In genomic region chr5:111331099-111331435, GRCm38 (mm10) we compare ENCODE assay signal across 8 mouse cellular contexts. TPM values are rescaled to one million over a fixed set of nuclear protein-coding genes. Genes with fewer than 3 reads are reported as not detected.
DNase-seq lines count a peak whose midpoint lies in the region; ATAC-seq and TF ChIP-seq lines count a peak whose summit lies in the region.

No protein-coding gene starts in this region.

- TF ChIP-seq CTCF in MEL (IDR thresholded peaks at IDR 0.05 in 2 of 3, conservative IDR thresholded peaks at IDR 0.05 in 1 of 3; ENCODE audit: control insufficient read depth in 1 of 3, insufficient read depth in 1 of 3, low read depth in 2 of 3, low read length in 3 of 3, poor library complexity in 1 of 3, severe bottlenecking in 1 of 3), result no peak
- no peak for TF ChIP-seq CTCF in liver, postnatal 0 days (IDR thresholded peaks at IDR 0.05; ENCODE audit: low read depth)

- peak overlapping the region; percentile 88 for H3K9ac ChIP-seq in heart, embryonic 16.5 days (ENCODE audit: low read length)
- H3K9ac ChIP-seq in MEL (ENCODE audit: control insufficient read depth, low read depth, low read length, poor library complexity, severe bottlenecking), result peak overlapping the region; percentile 96
- H3K9ac ChIP-seq in forebrain, embryonic 14.5 days (ENCODE audit: low read length), result peak overlapping the region; percentile 98
- peak overlapping the region; percentile 99 for H3K9ac ChIP-seq in liver, postnatal 0 days (replicated peaks)

- no peak for TF ChIP-seq RAD21 in MEL (IDR thresholded peaks at IDR 0.05; ENCODE audit: low read depth, low read length)

- peaks cover 53% of the 10 kb centered on the region for H3K79me2 ChIP-seq in MEL (ENCODE audit: control insufficient read depth, insufficient read depth, low read length, poor library complexity)

- intact Hi-C loops in heart, postnatal 14 days (cut with DNase I), result no loop called here

- DNase-seq in heart, postnatal 14 days, result no peak
- DNase-seq in MEL (ENCODE audit: low read depth, low spot score), result peak; percentile 46
- no peak for DNase-seq in forebrain, embryonic 14.5 days (ENCODE audit: low spot score)
- DNase-seq in liver, postnatal 0 days, result no peak
- no peak for DNase-seq in thymus, postnatal 14 days
- DNase-seq in gastrocnemius, adult 18-20 months (ENCODE audit: low spot score), result no peak
- no peak for DNase-seq in retina, postnatal 1 day

- H3K27me3 ChIP-seq in heart, embryonic 16.5 days (ENCODE audit: control insufficient read depth, insufficient read depth, low read length), result no peaks in the 10 kb centered on the region
- no peaks in the 10 kb centered on the region for H3K27me3 ChIP-seq in MEL (ENCODE audit: control insufficient read depth in 1 of 2, insufficient read depth in 2 of 2, low read length in 2 of 2)
- H3K27me3 ChIP-seq in forebrain, embryonic 14.5 days (replicated peaks; ENCODE audit: control insufficient read depth, insufficient read depth, low read length), result no peaks in the 10 kb centered on the region
- no peaks in the 10 kb centered on the region for H3K27me3 ChIP-seq in liver, postnatal 0 days (ENCODE audit: insufficient read depth, low read length)

- no peak for TF ChIP-seq POLR2A in MEL (IDR thresholded peaks at IDR 0.05; ENCODE audit: control insufficient read depth in 1 of 2, insufficient read depth in 1 of 2, low read depth in 1 of 2, low read length in 2 of 2, poor library complexity in 1 of 2)

- H3K4me3 ChIP-seq in heart, embryonic 16.5 days (ENCODE audit: low read length), result peak overlapping the region; percentile 76
- peak overlapping the region; percentile 68 to 90 for H3K4me3 ChIP-seq in MEL (ENCODE audit: control insufficient read depth in 1 of 2, insufficient read depth in 1 of 2, low read depth in 2 of 2, low read length in 2 of 2)
- peak overlapping the region; percentile 89 for H3K4me3 ChIP-seq in forebrain, embryonic 14.5 days (ENCODE audit: low read depth, low read length)
- H3K4me3 ChIP-seq in liver, postnatal 0 days (ENCODE audit: low read depth, low read length), result peak overlapping the region; percentile 99

- H3K4me1 ChIP-seq in heart, embryonic 16.5 days (ENCODE audit: control insufficient read depth, insufficient read depth, low read length), result peaks cover 14% of the 10 kb centered on the region
- peaks cover 12 to 27% of the 10 kb centered on the region in 2 experiments; a peak in 3 of 4 replicates for H3K4me1 ChIP-seq in MEL (ENCODE audit: control insufficient read depth in 1 of 2, insufficient read depth in 2 of 2, low read length in 2 of 2)
- peaks cover 14% of the 10 kb centered on the region for H3K4me1 ChIP-seq in forebrain, embryonic 14.5 days (ENCODE audit: control insufficient read depth, insufficient read depth, low read length)
- peaks cover 27% of the 10 kb centered on the region for H3K4me1 ChIP-seq in liver, postnatal 0 days (ENCODE audit: insufficient read depth)

- no peaks in the 10 kb centered on the region for H3K9me3 ChIP-seq in heart, embryonic 16.5 days (replicated peaks; ENCODE audit: control insufficient read depth, low read length)
- H3K9me3 ChIP-seq in MEL (replicated peaks; ENCODE audit: insufficient read depth, low read length), result no peaks in the 10 kb centered on the region
- H3K9me3 ChIP-seq in forebrain, embryonic 14.5 days (replicated peaks; ENCODE audit: control insufficient read depth, low read length), result no peaks in the 10 kb centered on the region
- no peaks in the 10 kb centered on the region for H3K9me3 ChIP-seq in liver, postnatal 0 days (ENCODE audit: low read length)

- under 1% methylated on average over 14 of the region's 14 CpGs for WGBS in heart, embryonic 16.5 days
- WGBS in forebrain, embryonic 14.5 days, result under 1% methylated on average over 14 of the region's 14 CpGs
- WGBS in liver, postnatal 0 days (ENCODE audit: insufficient replicate concordance), result under 1% methylated on average over 14 of the region's 14 CpGs

- TF ChIP-seq EP300 in MEL (IDR thresholded peaks at IDR 0.05; ENCODE audit: low read depth in 1 of 2, low read length in 2 of 2), result no peak
- no peak for TF ChIP-seq EP300 in liver, postnatal 0 days (IDR thresholded peaks at IDR 0.05; ENCODE audit: low read depth)

- no peak for ATAC-seq in heart, embryonic 16.5 days (replicated peaks; ENCODE audit: extremely low read depth, insufficient read depth, low FRiP score)
- ATAC-seq in forebrain, embryonic 14.5 days, result no peak; the same call in 1 of the 2 replicates
- peak; percentile 9 for ATAC-seq in liver, postnatal 0 days

- H3K27ac ChIP-seq in heart, embryonic 16.5 days (ENCODE audit: low read length), result peak overlapping the region; percentile 58; the same call in 1 of the 2 replicates
- H3K27ac ChIP-seq in MEL (ENCODE audit: control insufficient read depth, low read depth, low read length), result peak overlapping the region; percentile 52
- peak overlapping the region; percentile 78 for H3K27ac ChIP-seq in forebrain, embryonic 14.5 days (ENCODE audit: low read depth, low read length)
- peak overlapping the region; percentile 79 for H3K27ac ChIP-seq in liver, postnatal 0 days (ENCODE audit: low read depth)

- H3K36me3 ChIP-seq in heart, embryonic 16.5 days (ENCODE audit: control insufficient read depth, insufficient read depth), result peaks cover 12% of the 10 kb centered on the region; the same call in 1 of the 2 replicates
- peaks cover 6 to 29% of the 10 kb centered on the region in 2 experiments for H3K36me3 ChIP-seq in MEL (ENCODE audit: control insufficient read depth in 1 of 2, insufficient read depth in 2 of 2, low read length in 2 of 2)
- H3K36me3 ChIP-seq in forebrain, embryonic 14.5 days (ENCODE audit: control insufficient read depth, insufficient read depth, low read length), result peaks cover 11% of the 10 kb centered on the region; the same call in 1 of the 2 replicates
- no peaks in the 10 kb centered on the region; the same call in 1 of the 2 replicates for H3K36me3 ChIP-seq in liver, postnatal 0 days (replicated peaks; ENCODE audit: insufficient read depth, low read length)

- peak overlapping the region; percentile 76 for H3K4me2 ChIP-seq in heart, embryonic 16.5 days (ENCODE audit: low read depth, low read length)
- H3K4me2 ChIP-seq in forebrain, embryonic 14.5 days (ENCODE audit: low read length), result peak overlapping the region; percentile 68
- peak overlapping the region; percentile 84 for H3K4me2 ChIP-seq in liver, postnatal 0 days (ENCODE audit: low read depth, low read length)

TF ChIP-seq in MEL, 35 proteins besides CTCF, POLR2A, EP300 and RAD21:
- TF ChIP-seq MXI1 (IDR thresholded peaks at IDR 0.05; ENCODE audit: low read depth, low read length) (peak; percentile 59; the same call in 1 of the 2 replicates), CHD1 (IDR thresholded peaks at IDR 0.05; ENCODE audit: low read depth, low read length) (0 out of 2 replicates have a peak, but pooled peaks have one; percentile 64), BHLHE40 (IDR thresholded peaks at IDR 0.05; ENCODE audit: borderline replicate concordance, low read depth, low read length) (no peak)

RNA-seq across cellular contexts. Expression of gene Pitpnb, which starts 0.5 kb away (rescaled TPM):
- 72.8 and 84.5 TPM in 2 replicates for polyA plus RNA-seq in heart, embryonic 16.5 days (2015; fragmentation: Nextera tagmentation; extraction: Ambion mirVana)
- total RNA-seq in heart, postnatal 14 days (2021), result 10 to 100 TPM; 44.5 to 45.1 TPM
- 21.8 and 22.8 TPM in 2 replicates for total RNA-seq in MEL (2012; rRNA removed)
- polyA plus RNA-seq in MEL (2012; ENCODE audit: insufficient read depth in 1 of 2, insufficient read length in 2 of 2, low read depth in 1 of 2, low replicate concordance in 2 of 2, missing spikeins in 1 of 2), result 100 to 1,000 TPM in 1 of 2 experiments, 10 to 100 TPM in 1; 88.5 to 111 TPM
- polyA plus RNA-seq in forebrain, embryonic 14.5 days (2014; fragmentation: Nextera tagmentation; extraction: Ambion mirVana), result 102 and 105 TPM in 2 replicates
- 37.6 and 40.2 TPM in 2 replicates for polyA plus RNA-seq in liver, postnatal 0 days (2015; fragmentation: Nextera tagmentation; extraction: Ambion mirVana)
- total RNA-seq in gastrocnemius, adult 18-20 months (2021), result 10 to 100 TPM; 21.1 to 22.0 TPM
